Mouse (Mus musculus) thymus, adult 18-20 months (tissue): Measurements from ENCODE around the gene Rpl10-ps3.

Source experiments
- DNase-seq, 2 experiments: peaks; one replicate each; pipeline ENCODE4 v3.0.0; 2022; ENCODE audit warnings: mixed read lengths in 2 of 2

Gene Rpl10-ps3

GRCm38 (mm10) chr9:50344868-50345267, at the start of gene Rpl10-ps3:
Gene Rpl10-ps3 (minus strand): TSS chr9:50344968.
- no peak for DNase-seq

- DNase-seq, result no peak
Observed at GRCm38 (mm10) chr9:50375598-50375997, 30.8 kb upstream of the Rpl10-ps3 start.

GRCm38 (mm10) chr9:50374666-50375065, 29.9 kb upstream of the Rpl10-ps3 start:
- DNase-seq, result no peak

- DNase-seq, result no peak
Observed at GRCm38 (mm10) chr9:50368551-50369297, 24.0 kb upstream of the Rpl10-ps3 start.

- DNase-seq, result no peak
Observed at GRCm38 (mm10) chr9:50365059-50365780, 20.5 kb upstream of the Rpl10-ps3 start.

- DNase-seq, result no peak
Observed at GRCm38 (mm10) chr9:50363962-50364361, 19.2 kb upstream of the Rpl10-ps3 start.

- peak in 1 of 2 experiments; percentile 9 for DNase-seq
Observed at GRCm38 (mm10) chr9:50363259-50363658, 18.5 kb upstream of the Rpl10-ps3 start.

- DNase-seq, result no peak
Observed at GRCm38 (mm10) chr9:50362556-50362955, 17.8 kb upstream of the Rpl10-ps3 start.

GRCm38 (mm10) chr9:50360370-50360769, 15.6 kb upstream of the Rpl10-ps3 start:
- no peak for DNase-seq

- no peak for DNase-seq
Observed at GRCm38 (mm10) chr9:50357331-50357730, 12.6 kb upstream of the Rpl10-ps3 start.

- peak in 1 of 2 experiments; percentile 19 for DNase-seq
Observed at GRCm38 (mm10) chr9:50351746-50352145, 7.0 kb upstream of the Rpl10-ps3 start.

- no peak for DNase-seq
Observed at GRCm38 (mm10) chr9:50350571-50350970, 5.8 kb upstream of the Rpl10-ps3 start.

GRCm38 (mm10) chr9:50349156-50349555, 4.4 kb upstream of the Rpl10-ps3 start:
- DNase-seq, result no peak

- DNase-seq, result no peak
Observed at GRCm38 (mm10) chr9:50348256-50348655, 3.5 kb upstream of the Rpl10-ps3 start.

- no peak for DNase-seq
Observed at GRCm38 (mm10) chr9:50335539-50336325, 9.0 kb downstream of the Rpl10-ps3 start.

GRCm38 (mm10) chr9:50333413-50333812, 11.4 kb downstream of the Rpl10-ps3 start:
- DNase-seq, result no peak

- DNase-seq, result no peak
Observed at GRCm38 (mm10) chr9:50324355-50325225, 20.2 kb downstream of the Rpl10-ps3 start.

GRCm38 (mm10) chr9:50320729-50321128, 24.0 kb downstream of the Rpl10-ps3 start:
- DNase-seq, result no peak

- DNase-seq, result no peak
Observed at GRCm38 (mm10) chr9:50319506-50319905, 25.3 kb downstream of the Rpl10-ps3 start.

- DNase-seq, result no peak
Observed at GRCm38 (mm10) chr9:50317299-50317698, 27.5 kb downstream of the Rpl10-ps3 start.

- DNase-seq, result no peak
Observed at GRCm38 (mm10) chr9:50315650-50316049, 29.1 kb downstream of the Rpl10-ps3 start.

GRCm38 (mm10) chr9:50311036-50311545, 33.7 kb downstream of the Rpl10-ps3 start:
- DNase-seq, result no peak
